In the genomic region with DNA sequence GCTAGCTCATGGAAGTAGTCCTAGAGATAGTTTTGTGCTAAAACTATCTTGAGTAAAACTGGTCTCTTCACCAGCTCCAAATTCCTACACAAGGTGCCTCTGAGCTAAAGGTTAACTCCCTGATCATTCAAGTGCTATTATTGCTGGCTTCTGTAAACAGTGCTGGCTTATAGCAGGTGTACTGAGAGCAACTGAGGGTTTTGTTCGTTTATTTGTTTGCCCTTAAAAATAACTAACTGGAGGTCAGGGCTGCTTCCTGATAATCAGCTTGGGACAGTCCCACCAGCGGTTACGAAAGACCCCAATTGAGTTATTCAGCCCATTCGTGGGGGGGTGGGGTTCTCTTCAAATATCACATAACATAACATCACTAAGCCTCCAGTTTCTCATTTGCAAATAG, we compare ENCODE assay signal across 16 mouse cellular contexts. TPM values are rescaled to one million over a fixed set of nuclear protein-coding genes. Genes with fewer than 3 reads are reported as not detected.
DNase-seq lines count a peak whose midpoint lies in the region; ATAC-seq lines count a peak whose summit lies in the region.
"Had no signal": no experiment of that assay in that cellular context is flagged by ENCODE, and none has a peak within 500 bp of the region (broad histone marks: within the 10 kb centered on the region; RNA-seq: fewer than 3 reads in every experiment).

No protein-coding gene starts in this region.

- no peak overlapping the region for H3K4me3 ChIP-seq in heart, embryonic 10.5 days
- peak overlapping the region; percentile 85 for H3K4me3 ChIP-seq in megakaryocyte, embryonic 14.5 days (replicated peaks)
- no peak overlapping the region for H3K4me3 ChIP-seq in liver, embryonic 13.5 days (replicated peaks)
- H3K4me3 ChIP-seq: heart, embryonic 15.5 days; limb, embryonic 15.5 days; midbrain, embryonic 12.5 days; neural tube, embryonic 15.5 days had no signal

- no peaks in the 10 kb centered on the region for H3K27me3 ChIP-seq in heart, embryonic 10.5 days (ENCODE audit: insufficient read depth, poor library complexity, severe bottlenecking)
- no peaks in the 10 kb centered on the region for H3K27me3 ChIP-seq in megakaryocyte, embryonic 14.5 days (replicated peaks)
- no peaks in the 10 kb centered on the region for H3K27me3 ChIP-seq in liver, embryonic 13.5 days
- H3K27me3 ChIP-seq: heart, embryonic 15.5 days; limb, embryonic 15.5 days; midbrain, embryonic 12.5 days; neural tube, embryonic 15.5 days had no signal

- intact Hi-C loops in heart, postnatal 10 days (cut with DNase I) = no loop called here

- no peak for DNase-seq in heart, embryonic 10.5 days (ENCODE audit: low spot score)
- DNase-seq in heart, postnatal 10 days = no peak
- no peak for DNase-seq in liver, embryonic 13.5 days
- DNase-seq in embryo, embryonic 10 days (ENCODE audit: low spot score) = no peak
- DNase-seq in spleen, adult 12 weeks (ENCODE audit: low spot score) = no peak
- DNase-seq: cerebellum, adult 8-10 months had no signal

- no peaks in the 10 kb centered on the region for H3K9me3 ChIP-seq in heart, embryonic 10.5 days
- no peaks in the 10 kb centered on the region for H3K9me3 ChIP-seq in megakaryocyte, embryonic 14.5 days
- H3K9me3 ChIP-seq in liver, embryonic 13.5 days (replicated peaks) = no peaks in the 10 kb centered on the region
- H3K9me3 ChIP-seq: G1E; heart, embryonic 15.5 days; limb, embryonic 15.5 days; midbrain, embryonic 12.5 days; neural tube, embryonic 15.5 days had no signal

- H3K27ac ChIP-seq in heart, embryonic 10.5 days = 0 out of 2 replicates have a peak overlapping the region, but pooled peaks have one; percentile 63
- H3K27ac ChIP-seq in liver, embryonic 13.5 days = peak overlapping the region; percentile 21; the same call in 1 of the 2 replicates
- H3K27ac ChIP-seq: limb, embryonic 15.5 days; midbrain, embryonic 12.5 days; neural tube, embryonic 15.5 days had no signal

- H3K36me3 ChIP-seq in heart, embryonic 10.5 days = no peaks in the 10 kb centered on the region
- H3K36me3 ChIP-seq in megakaryocyte, embryonic 14.5 days (replicated peaks; ENCODE audit: low read length) = peaks cover 19% of the 10 kb centered on the region
- no peaks in the 10 kb centered on the region for H3K36me3 ChIP-seq in liver, embryonic 13.5 days
- H3K36me3 ChIP-seq: G1E; heart, embryonic 15.5 days; limb, embryonic 15.5 days; midbrain, embryonic 12.5 days; neural tube, embryonic 15.5 days had no signal

- H3K4me1 ChIP-seq in heart, embryonic 10.5 days = peaks cover 28% of the 10 kb centered on the region
- H3K4me1 ChIP-seq in megakaryocyte, embryonic 14.5 days = peaks cover 81% of the 10 kb centered on the region
- H3K4me1 ChIP-seq in liver, embryonic 13.5 days (replicated peaks) = peaks cover 27% of the 10 kb centered on the region
- H3K4me1 ChIP-seq: limb, embryonic 15.5 days had no signal

- no peak overlapping the region for H3K9ac ChIP-seq in liver, embryonic 13.5 days
- H3K9ac ChIP-seq: heart, embryonic 15.5 days; limb, embryonic 15.5 days; midbrain, embryonic 12.5 days; neural tube, embryonic 15.5 days had no signal

- WGBS in heart, embryonic 10.5 days = 77% methylated on average over 4 of the region's 4 CpGs
- WGBS in liver, embryonic 13.5 days (ENCODE audit: insufficient replicate concordance) = 47% methylated on average over 4 of the region's 4 CpGs

- ATAC-seq in megakaryocyte, adult 5-6 weeks (ENCODE audit: poor library complexity, severe bottlenecking) = no peak
- no peak for ATAC-seq in liver, embryonic 13.5 days (ENCODE audit: low read depth)
- ATAC-seq: forebrain, embryonic 14.5 days had no signal

- H3K4me2 ChIP-seq in liver, embryonic 13.5 days = peak overlapping the region; percentile 8; the same call in 1 of the 2 replicates
- H3K4me2 ChIP-seq: heart, embryonic 15.5 days; limb, embryonic 15.5 days; midbrain, embryonic 12.5 days; neural tube, embryonic 15.5 days had no signal

RNA-seq across cellular contexts. Expression of gene Ifrd1, which starts 0.9 kb away (rescaled TPM):
- 95.0 and 98.2 TPM in 2 replicates for polyA plus RNA-seq in heart, embryonic 10.5 days (2016; fragmentation: Nextera tagmentation; extraction: Ambion mirVana)
- 100 to 1,000 TPM; 110 to 126 TPM for total RNA-seq in heart, postnatal 10 days (2021)
- 40.6 and 71.8 TPM in 2 replicates for polyA plus RNA-seq in megakaryocyte, embryonic 14.5 days (2012; ENCODE audit: insufficient read depth, low replicate concordance)
- 135 and 150 TPM in 2 replicates for total RNA-seq in megakaryocyte, adult 5-6 weeks (2015)
- 99.7 and 100 TPM in 2 replicates for total RNA-seq in megakaryocyte, adult 5-6 weeks (2017)
- polyA plus RNA-seq in liver, embryonic 13.5 days (2015; fragmentation: Nextera tagmentation; extraction: Ambion mirVana) = 73.9 and 80.1 TPM in 2 replicates

RNA-seq across cellular contexts. Expression of gene Lsmem1, which starts 48.1 kb away (rescaled TPM):
- 11.5 and 20.7 TPM in 2 replicates for polyA plus RNA-seq in heart, embryonic 10.5 days (2016; fragmentation: Nextera tagmentation; extraction: Ambion mirVana)
- total RNA-seq in heart, postnatal 10 days (2021) = 10 to 100 TPM; 23.1 to 35.6 TPM
- 0.27 TPM in 1 of 2 replicates, not detected in the other for polyA plus RNA-seq in megakaryocyte, embryonic 14.5 days (2012; ENCODE audit: insufficient read depth, low replicate concordance)
- not detected in 2 replicates for total RNA-seq in megakaryocyte, adult 5-6 weeks (2015)
- total RNA-seq in megakaryocyte, adult 5-6 weeks (2017) = 0.26 TPM in 1 of 2 replicates, not detected in the other
- 0.10 TPM in 1 of 2 replicates, not detected in the other for polyA plus RNA-seq in liver, embryonic 13.5 days (2015; fragmentation: Nextera tagmentation; extraction: Ambion mirVana)
- total RNA-seq: adrenal gland, postnatal 14 days had no signal
- polyA plus RNA-seq: forebrain, embryonic 14.5 days; G1E; midbrain, embryonic 12.5 days; stomach, embryonic 14.5 days had no signal
